Mouse (Mus musculus): Measurements from ENCODE around the gene Hnrnph2. TPM values are rescaled to one million over a fixed set of nuclear protein-coding genes. Genes with fewer than 3 reads are reported as not detected.

The Hnrnph2 gene
- 24.6 TPM for polyA plus RNA-seq (2012; fragmentation: generic; extraction: Trizol)

- peak within 1 kb of the TSS; percentile 78 for H3K4me2 ChIP-seq (ENCODE audit: low read depth)
- no peaks in the 10 kb centered on the region for H3K36me3 ChIP-seq (ENCODE audit: control insufficient read depth, insufficient read depth)
- H3K27me3 ChIP-seq (ENCODE audit: control insufficient read depth, insufficient read depth, insufficient read length): no peaks in the 10 kb centered on the region
- peaks cover 30% of the 10 kb centered on the region for H3K79me2 ChIP-seq (ENCODE audit: control insufficient read depth, insufficient read depth)
- TF ChIP-seq USF1 (IDR thresholded peaks at IDR 0.05; ENCODE audit: low read depth) (peak; percentile 99), SRF (IDR thresholded peaks at IDR 0.05; ENCODE audit: control insufficient read depth, insufficient read length, low read depth) (peak; percentile 41), MAX (IDR thresholded peaks at IDR 0.05; ENCODE audit: low read depth) (no peak), POLR2A (IDR thresholded peaks at IDR 0.05; ENCODE audit: insufficient read length, low read depth) (peak; percentile 31)
- H3K4me3 ChIP-seq: peak within 1 kb of the TSS; percentile 66
- peak within 1 kb of the TSS; percentile 55 for H3ac ChIP-seq (ENCODE audit: control insufficient read depth, insufficient read length)
Observed at GRCm38 (mm10) chrX:134600659-134601379, at the start of gene Hnrnph2, which contains the start of gene Gla. Hnrnph2 (plus strand) TSS chrX:134601179. Gla (minus strand) TSS chrX:134601125.

GRCm38 (mm10) chrX:134553326-134553725 lies 47.7 kb upstream of the Hnrnph2 start:
- no peak overlapping the region for H3ac ChIP-seq (ENCODE audit: control insufficient read depth, insufficient read length)
- no peaks in the 10 kb centered on the region for H3K27me3 ChIP-seq (ENCODE audit: control insufficient read depth, insufficient read depth, insufficient read length)
- H3K4me2 ChIP-seq (ENCODE audit: low read depth): no peak overlapping the region
- no peak overlapping the region for H3K4me3 ChIP-seq
- TF ChIP-seq REST (IDR thresholded peaks at IDR 0.05; ENCODE audit: insufficient read depth, insufficient read length) (no peak), MAX (IDR thresholded peaks at IDR 0.05; ENCODE audit: low read depth) (no peak), MYOG (IDR thresholded peaks at IDR 0.05; ENCODE audit: control insufficient read depth in 1 of 3, insufficient read depth in 1 of 3, insufficient read length in 2 of 3, low read depth in 2 of 3) (no peak), TCF3 (IDR thresholded peaks at IDR 0.05; ENCODE audit: insufficient read length, low read depth) (no peak), MYOD1 (IDR thresholded peaks at IDR 0.05; ENCODE audit: control insufficient read depth in 1 of 3, insufficient read length in 2 of 3, low read depth in 2 of 3) (no peak), CEBPB (IDR thresholded peaks at IDR 0.05; ENCODE audit: insufficient read depth, poor library complexity, severe bottlenecking) (no peak), E2F4 (IDR thresholded peaks at IDR 0.05; ENCODE audit: insufficient read depth) (no peak), POLR2AphosphoS2 (IDR thresholded peaks at IDR 0.05; ENCODE audit: insufficient read length, low read depth) (no peak), TCF12 (IDR thresholded peaks at IDR 0.05; ENCODE audit: insufficient read depth, poor library complexity, severe bottlenecking) (no peak), SRF (IDR thresholded peaks at IDR 0.05; ENCODE audit: control insufficient read depth, insufficient read length, low read depth) (no peak)
- H3K79me2 ChIP-seq (ENCODE audit: control insufficient read depth, insufficient read depth): no peaks in the 10 kb centered on the region
- no peaks in the 10 kb centered on the region for H3K36me3 ChIP-seq (ENCODE audit: control insufficient read depth, insufficient read depth)

GRCm38 (mm10) chrX:134554425-134554824 lies 46.6 kb upstream of the Hnrnph2 start:
- no peak overlapping the region for H3K4me2 ChIP-seq (ENCODE audit: low read depth)
- H3K36me3 ChIP-seq (ENCODE audit: control insufficient read depth, insufficient read depth): no peaks in the 10 kb centered on the region
- no peaks in the 10 kb centered on the region for H3K79me2 ChIP-seq (ENCODE audit: control insufficient read depth, insufficient read depth)
- TF ChIP-seq MYOG (IDR thresholded peaks at IDR 0.05; ENCODE audit: control insufficient read depth in 1 of 3, insufficient read depth in 1 of 3, insufficient read length in 2 of 3, low read depth in 2 of 3) (no peak), SRF (IDR thresholded peaks at IDR 0.05; ENCODE audit: control insufficient read depth, insufficient read length, low read depth) (no peak), USF1 (IDR thresholded peaks at IDR 0.05; ENCODE audit: low read depth) (no peak), TCF3 (IDR thresholded peaks at IDR 0.05; ENCODE audit: insufficient read length, low read depth) (no peak), TCF12 (IDR thresholded peaks at IDR 0.05; ENCODE audit: insufficient read depth, poor library complexity, severe bottlenecking) (no peak), CEBPB (IDR thresholded peaks at IDR 0.05; ENCODE audit: insufficient read depth, poor library complexity, severe bottlenecking) (no peak), E2F4 (IDR thresholded peaks at IDR 0.05; ENCODE audit: insufficient read depth) (no peak), MYOD1 (IDR thresholded peaks at IDR 0.05; ENCODE audit: control insufficient read depth in 1 of 3, insufficient read length in 2 of 3, low read depth in 2 of 3) (no peak), REST (IDR thresholded peaks at IDR 0.05; ENCODE audit: insufficient read depth, insufficient read length) (no peak), POLR2A (IDR thresholded peaks at IDR 0.05; ENCODE audit: insufficient read length, low read depth) (no peak), MAX (IDR thresholded peaks at IDR 0.05; ENCODE audit: low read depth) (no peak)
- H3K4me3 ChIP-seq: no peak overlapping the region
- H3K27me3 ChIP-seq (ENCODE audit: control insufficient read depth, insufficient read depth, insufficient read length): no peaks in the 10 kb centered on the region
- H3ac ChIP-seq (ENCODE audit: control insufficient read depth, insufficient read length): no peak overlapping the region

- H3K4me3 ChIP-seq: no peak overlapping the region
- no peak overlapping the region for H3ac ChIP-seq (ENCODE audit: control insufficient read depth, insufficient read length)
- H3K4me2 ChIP-seq (ENCODE audit: low read depth): no peak overlapping the region
- H3K79me2 ChIP-seq (ENCODE audit: control insufficient read depth, insufficient read depth): no peaks in the 10 kb centered on the region
- TF ChIP-seq POLR2A (IDR thresholded peaks at IDR 0.05; ENCODE audit: insufficient read length, low read depth) (no peak), MYOG (IDR thresholded peaks at IDR 0.05; ENCODE audit: control insufficient read depth in 1 of 3, insufficient read depth in 1 of 3, insufficient read length in 2 of 3, low read depth in 2 of 3) (no peak)
- no peaks in the 10 kb centered on the region for H3K27me3 ChIP-seq (ENCODE audit: control insufficient read depth, insufficient read depth, insufficient read length)
- H3K36me3 ChIP-seq (ENCODE audit: control insufficient read depth, insufficient read depth): no peaks in the 10 kb centered on the region
Observed at GRCm38 (mm10) chrX:134564326-134564725, 36.7 kb upstream of the Hnrnph2 start.

GRCm38 (mm10) chrX:134566536-134567222 lies 34.3 kb upstream of the Hnrnph2 start:
- Histone ChIP-seq H3K36me3 (ENCODE audit: control insufficient read depth, insufficient read depth) (no peaks in the 10 kb centered on the region), H3ac (ENCODE audit: control insufficient read depth, insufficient read length) (no peak overlapping the region), H3K4me3 (no peak overlapping the region), H3K4me2 (ENCODE audit: low read depth) (no peak overlapping the region), H3K27me3 (ENCODE audit: control insufficient read depth, insufficient read depth, insufficient read length) (no peaks in the 10 kb centered on the region), H3K79me2 (ENCODE audit: control insufficient read depth, insufficient read depth) (no peaks in the 10 kb centered on the region)
- no peak for TF ChIP-seq TCF12 (IDR thresholded peaks at IDR 0.05; ENCODE audit: insufficient read depth, poor library complexity, severe bottlenecking)
- TF ChIP-seq MAX (IDR thresholded peaks at IDR 0.05; ENCODE audit: low read depth): no peak
- TF ChIP-seq MYOG (IDR thresholded peaks at IDR 0.05; ENCODE audit: control insufficient read depth in 1 of 3, insufficient read depth in 1 of 3, insufficient read length in 2 of 3, low read depth in 2 of 3): no peak
- TF ChIP-seq E2F4 (IDR thresholded peaks at IDR 0.05; ENCODE audit: insufficient read depth): no peak
- no peak for TF ChIP-seq MYOD1 (IDR thresholded peaks at IDR 0.05; ENCODE audit: control insufficient read depth in 1 of 3, insufficient read length in 2 of 3, low read depth in 2 of 3)
- no peak for TF ChIP-seq POLR2AphosphoS2 (IDR thresholded peaks at IDR 0.05; ENCODE audit: insufficient read length, low read depth)
- no peak for TF ChIP-seq SRF (IDR thresholded peaks at IDR 0.05; ENCODE audit: control insufficient read depth, insufficient read length, low read depth)
- no peak for TF ChIP-seq USF1 (IDR thresholded peaks at IDR 0.05; ENCODE audit: low read depth)
- no peak for TF ChIP-seq POLR2A (IDR thresholded peaks at IDR 0.05; ENCODE audit: insufficient read length, low read depth)
- TF ChIP-seq CEBPB (IDR thresholded peaks at IDR 0.05; ENCODE audit: insufficient read depth, poor library complexity, severe bottlenecking): no peak
- no peak for TF ChIP-seq TCF3 (IDR thresholded peaks at IDR 0.05; ENCODE audit: insufficient read length, low read depth)
- no peak for TF ChIP-seq REST (IDR thresholded peaks at IDR 0.05; ENCODE audit: insufficient read depth, insufficient read length)
